Mouse (Mus musculus) c-Kit-positive CD71-negative TER-119-negative erythroid progenitor cells, embryonic 14.5 days (primary cell): Measurements from ENCODE around the gene Calhm2.
"Not testable (repeated sequence)": the region's sequence is repeated elsewhere in the genome, so short reads cannot be mapped to it uniquely, and the experiment has no call there.

Experiments
- DNase-seq: peaks from one replicate; pipeline ENCODE4 v3.0.0-alpha.2; 2013; ENCODE audit warnings: low read depth

The Calhm2 gene

DNA sequence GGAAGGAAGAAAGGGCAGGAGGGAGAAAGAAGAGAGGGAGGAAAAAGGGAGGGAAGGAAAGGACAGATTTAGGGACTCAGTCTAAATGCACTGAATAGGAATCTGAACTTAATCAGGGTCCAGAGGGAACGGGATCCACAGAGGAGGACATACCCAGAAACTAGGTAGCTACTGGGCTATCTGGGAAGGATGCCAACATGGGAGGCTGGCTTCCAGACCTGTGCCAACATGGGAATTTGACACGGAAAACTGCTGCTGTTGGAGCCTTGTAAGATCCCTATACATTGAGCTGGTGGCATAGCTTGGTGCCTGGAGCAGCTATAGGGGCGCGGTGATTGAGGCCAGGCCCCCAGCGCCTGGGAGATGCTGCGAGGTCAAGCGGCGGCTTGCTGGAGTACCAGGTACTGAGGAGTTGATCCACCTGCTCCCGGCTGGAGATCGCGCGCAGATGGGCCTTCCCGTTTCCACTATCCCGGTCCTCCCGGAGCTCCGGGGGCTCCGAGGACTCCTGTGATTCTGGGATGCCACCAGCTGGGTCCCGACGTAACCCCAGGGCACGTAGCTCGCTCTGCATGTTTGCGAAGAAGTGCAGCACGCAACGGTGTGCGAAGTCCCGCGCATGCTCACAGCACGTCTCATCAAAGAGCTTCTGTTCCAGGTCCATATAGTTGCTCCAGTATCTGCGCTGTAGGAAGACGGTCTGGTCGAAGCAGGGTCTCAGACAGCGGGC, 13.4 kb upstream of the Calhm2 start:
- no peak for DNase-seq

DNA sequence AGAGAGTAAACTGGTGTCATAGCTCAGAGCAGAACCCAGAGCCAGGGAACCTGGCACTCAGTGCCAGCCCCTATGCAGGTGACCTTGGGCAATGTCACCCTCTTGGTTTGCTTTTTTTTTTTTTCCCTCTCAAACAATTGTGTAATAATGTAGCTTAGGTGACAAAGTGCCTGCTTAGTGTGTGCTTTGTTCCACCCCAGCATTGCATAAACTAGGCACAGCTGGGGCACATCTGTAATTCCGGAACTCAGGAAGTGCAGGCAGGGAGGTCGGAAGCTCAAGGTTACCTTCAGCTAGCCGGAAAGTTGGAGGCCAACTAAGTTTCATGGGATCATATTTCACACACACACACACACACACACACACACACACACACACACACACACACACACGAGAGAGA, 11.8 kb upstream of the Calhm2 start:
- no peak for DNase-seq

DNA sequence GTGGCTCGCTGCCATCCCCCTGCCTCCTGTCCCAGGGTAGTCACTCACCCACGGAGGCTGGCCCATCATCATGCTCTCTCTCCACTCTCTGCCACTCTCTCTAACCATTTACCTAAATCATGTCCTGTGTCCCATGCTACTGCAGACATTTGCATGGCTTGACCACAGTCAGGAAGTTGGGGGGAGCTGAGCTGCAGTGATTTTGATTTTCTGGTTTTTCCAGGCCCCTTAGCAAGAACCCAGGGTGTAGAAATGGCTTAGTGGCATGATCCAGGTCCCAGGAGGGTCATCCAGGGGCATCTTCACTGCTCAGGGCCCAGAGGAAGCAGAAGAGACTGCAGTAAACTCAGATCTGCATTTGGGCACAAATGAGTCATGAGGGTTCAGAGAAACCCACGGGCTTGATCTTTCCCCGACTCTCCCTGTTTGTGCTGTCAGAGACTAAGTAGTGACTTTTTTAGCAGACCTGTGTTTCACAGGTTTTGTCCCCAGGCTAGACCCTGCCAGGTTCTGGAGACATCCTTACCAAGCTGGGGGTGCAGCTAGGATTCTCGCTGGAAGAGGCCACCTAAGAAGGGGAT, 10.3 kb upstream of the Calhm2 start:
- no peak for DNase-seq

DNA sequence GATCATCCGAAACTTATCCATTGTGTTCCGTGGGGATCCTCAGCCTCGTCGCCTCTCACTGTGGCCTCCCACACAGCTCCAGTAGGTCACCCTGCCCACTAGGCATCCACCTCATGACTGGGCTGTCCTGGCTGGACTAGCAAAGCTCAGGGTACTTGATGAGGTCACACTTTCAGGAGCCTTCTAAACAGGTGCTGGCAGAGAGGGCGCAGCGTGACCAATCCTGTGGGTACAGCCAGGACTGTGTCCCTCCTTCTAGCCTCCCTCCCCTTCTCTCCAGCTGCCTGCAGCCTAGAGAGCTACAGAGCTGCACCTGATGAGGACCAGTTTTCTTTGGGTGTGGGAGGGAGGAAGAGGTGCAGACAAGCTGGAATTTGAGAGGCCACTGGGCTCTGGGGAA, 6.1 kb upstream of the Calhm2 start, which contains the start of gene Calhm1:
Gene Calhm1 (minus strand): TSS at position 101 of the 400 bp plus-strand sequence.
- no peak for DNase-seq

DNA sequence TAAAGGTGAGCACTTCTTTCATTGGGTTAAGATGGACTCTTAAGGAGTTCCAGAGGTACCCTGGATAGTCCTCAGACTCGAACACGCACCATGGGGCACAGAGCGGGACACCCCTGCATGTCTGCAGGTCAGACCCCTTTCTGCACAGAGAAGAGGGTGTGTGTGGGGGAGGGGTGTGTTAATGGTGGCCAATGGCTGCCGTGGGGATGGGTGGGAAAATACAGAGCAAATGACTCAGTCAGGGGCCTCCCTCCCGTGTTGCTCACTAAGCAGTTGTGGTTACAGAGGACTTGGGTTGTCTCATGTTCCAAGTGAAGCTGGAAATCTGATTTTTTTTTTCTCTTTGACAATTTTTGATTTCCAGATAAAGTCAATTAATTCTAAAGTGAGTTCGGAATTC, 4.3 kb upstream of the Calhm2 start:
- no peak for DNase-seq

DNA sequence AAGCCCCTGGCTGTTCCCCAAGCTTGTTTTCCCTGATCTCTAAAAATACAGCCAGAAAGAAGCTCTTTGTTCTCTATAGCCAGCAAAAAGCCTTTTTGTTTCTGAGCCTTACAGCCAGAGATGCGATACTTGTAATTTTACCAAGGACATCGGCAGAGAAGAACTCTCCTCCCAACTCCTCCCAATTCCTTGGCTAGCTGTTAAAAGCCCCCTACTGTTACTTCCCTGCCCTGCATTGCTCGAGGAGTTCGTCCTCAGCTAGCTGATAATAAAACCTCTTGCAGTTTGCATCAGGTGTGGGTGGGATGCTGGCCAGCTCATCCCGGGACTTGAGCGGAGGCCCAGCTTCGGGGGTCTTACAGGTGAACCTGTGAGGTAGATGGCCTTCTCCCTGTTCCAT, 1.5 kb upstream of the Calhm2 start:
- not testable (repeated sequence) for DNase-seq

DNA sequence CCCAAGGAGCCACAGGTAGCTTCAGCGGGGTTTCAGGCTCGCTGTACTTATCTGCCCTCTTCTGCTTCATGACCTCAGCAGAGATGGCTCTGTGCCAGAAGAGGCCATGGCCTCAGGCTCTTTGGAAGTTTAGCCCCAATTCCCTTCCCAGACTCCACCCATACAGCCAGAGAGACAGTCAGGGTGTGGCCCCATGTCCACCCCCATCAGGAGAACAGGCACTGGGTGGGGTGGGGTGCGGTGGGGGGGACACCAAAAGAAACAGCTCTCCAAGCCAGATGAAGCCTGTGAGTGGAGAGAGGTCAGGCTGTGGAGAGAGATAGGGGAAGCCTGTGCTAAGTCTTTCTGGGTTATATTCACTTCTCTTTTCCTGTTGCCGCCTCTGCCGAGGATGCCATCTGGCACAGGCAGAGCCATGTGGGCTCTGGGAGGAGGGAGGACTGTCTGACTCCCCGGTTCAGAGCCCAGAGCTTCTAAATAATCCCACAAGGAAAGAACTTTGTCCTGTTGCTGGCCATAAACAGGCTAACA, 978 bp downstream of the Calhm2 start:
- peak; percentile 44 for DNase-seq

DNA sequence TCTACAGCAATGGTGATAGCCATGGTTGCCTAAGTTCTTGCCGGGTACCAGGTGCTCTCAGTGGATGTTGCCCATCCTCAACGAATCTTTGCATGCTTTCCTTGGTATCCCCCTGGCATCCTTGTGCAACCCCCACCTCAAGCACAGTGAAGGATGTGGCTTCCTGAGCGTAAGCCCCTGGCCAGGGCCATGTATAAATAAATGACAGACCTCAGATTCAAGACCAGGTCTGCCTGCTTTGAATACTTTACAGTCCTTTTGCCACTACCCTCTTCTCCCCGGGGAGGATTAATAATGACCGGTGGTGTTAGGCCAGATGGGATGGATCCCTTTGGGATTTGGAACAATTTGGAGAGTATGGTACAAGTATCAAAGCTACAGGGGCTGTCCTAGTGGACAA, 1.9 kb downstream of the Calhm2 start:
- no peak for DNase-seq

DNA sequence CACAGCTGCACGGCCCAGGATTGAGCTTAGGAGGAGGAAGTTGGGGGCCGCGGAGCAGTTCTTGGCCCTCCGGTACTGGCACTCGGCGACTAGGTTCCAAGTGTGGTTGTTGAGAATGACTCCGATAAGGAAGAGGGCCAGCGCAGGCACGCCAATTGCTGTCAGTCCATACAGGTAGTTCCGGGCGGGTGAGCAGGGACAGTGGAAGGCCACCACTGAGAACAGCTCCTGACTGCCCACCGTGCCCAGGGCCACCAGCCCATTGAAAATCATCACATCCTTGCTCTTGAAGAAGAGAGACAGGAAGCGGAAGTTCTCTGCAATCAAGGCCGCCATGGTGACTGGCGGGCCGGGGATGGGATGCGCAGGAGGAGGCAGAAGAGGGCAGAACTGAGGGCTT, 2.5 kb downstream of the Calhm2 start:
- no peak for DNase-seq

DNA sequence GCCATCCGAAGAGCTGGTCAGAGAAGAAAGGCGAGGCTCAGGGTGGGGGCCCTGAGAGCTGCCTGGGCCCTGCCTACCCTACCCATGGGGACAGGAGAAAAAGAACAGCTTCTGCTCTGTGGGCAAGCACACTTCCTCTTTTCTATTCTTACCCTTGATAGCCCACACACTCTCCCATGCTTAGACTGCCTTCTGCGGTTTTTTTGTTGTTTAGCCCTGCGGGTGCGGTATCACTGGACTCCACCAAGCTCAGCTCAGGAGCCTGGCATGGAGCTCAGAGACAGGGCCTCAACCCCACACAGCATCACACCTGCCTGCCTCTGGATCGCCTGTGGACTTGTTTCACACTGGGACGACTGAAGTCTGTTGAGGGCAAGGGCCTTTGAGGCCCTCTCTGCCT, 4.9 kb downstream of the Calhm2 start:
- peak; percentile 50 for DNase-seq

DNA sequence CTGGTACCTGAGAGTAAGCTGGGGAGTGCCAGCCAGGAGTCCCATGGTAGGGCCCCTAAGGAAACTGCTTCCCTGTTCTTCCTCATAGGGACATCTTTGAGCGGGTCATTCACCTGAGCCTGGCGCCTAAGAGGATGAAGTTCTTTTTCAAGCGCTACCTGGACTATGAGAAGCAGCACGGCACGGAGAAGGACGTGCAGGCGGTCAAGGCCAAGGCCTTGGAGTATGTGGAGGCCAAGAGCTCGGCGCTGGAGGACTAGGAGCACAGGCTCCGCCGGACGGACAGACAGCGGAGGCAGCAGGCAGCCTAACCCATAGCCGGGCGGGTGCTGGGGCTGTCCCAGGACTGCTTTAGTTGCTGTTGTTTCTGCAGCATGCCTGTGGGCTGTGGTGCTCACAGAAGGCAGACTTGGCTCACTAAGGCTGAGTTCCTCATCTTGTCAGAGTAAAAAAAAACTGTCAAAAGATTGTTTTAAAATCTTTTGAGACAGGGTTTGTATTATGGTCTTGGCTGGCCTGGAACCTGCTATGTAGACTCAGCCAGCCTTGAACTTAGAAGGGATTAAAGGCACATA, 7.5 kb downstream of the Calhm2 start:
- DNase-seq, result no peak

DNA sequence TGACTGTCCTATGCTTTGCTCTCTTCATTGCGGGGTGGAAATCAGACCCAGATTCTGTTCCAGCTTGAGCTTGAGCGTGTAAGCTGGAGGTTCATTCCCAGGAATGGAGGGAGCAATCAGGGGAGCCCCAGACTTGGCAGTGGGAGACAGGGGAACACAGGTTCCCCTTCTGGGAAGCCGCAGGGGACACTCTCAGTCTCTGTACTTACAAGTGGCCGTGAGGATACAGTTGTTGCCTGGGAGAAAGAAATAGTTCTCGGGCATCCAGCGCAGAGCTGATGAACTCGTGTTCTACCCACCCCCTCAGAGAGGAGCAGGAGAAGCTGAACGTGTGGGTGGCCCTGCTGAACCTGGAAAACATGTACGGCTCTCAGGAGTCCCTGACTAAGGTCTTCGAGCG, 9.3 kb downstream of the Calhm2 start:
- no peak for DNase-seq

DNA sequence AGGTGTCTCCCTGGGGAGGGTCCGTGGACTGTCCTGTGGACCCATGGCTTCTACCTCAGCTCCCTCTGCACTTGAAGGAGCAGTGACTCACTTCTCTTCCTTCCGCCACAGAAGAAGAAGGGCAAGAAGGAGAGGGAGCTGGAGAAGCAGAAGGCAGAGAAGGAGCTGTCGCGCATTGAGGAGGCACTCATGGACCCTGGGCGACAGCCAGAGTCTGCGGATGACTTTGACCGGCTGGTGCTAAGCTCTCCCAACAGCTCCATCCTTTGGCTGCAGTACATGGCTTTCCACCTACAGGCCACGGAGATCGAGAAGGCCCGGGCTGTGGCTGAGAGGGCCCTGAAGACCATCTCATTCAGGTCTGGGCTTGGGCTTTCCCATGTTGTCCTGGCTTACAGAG, 9.9 kb downstream of the Calhm2 start:
- no peak for DNase-seq

DNA sequence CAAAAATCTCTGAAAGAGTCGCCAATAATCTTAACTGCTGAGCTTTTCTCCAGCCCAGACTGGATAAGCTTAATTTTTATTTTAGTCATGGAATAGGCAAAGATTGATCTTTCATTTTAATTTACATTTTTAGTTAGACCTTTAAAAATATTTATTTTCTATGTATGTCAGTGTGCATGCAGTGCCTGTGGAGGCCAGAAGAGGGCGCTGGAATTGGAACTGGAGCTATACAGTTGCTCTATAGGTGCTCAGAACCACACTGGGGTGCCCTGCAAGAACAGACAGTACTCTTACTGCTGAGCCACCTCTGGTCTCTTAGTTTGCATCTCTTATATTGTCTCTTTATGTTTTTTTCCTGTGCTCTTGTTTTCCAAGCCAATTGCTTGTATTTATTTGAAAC, 15.3 kb downstream of the Calhm2 start:
- DNase-seq, result peak; percentile 37

DNA sequence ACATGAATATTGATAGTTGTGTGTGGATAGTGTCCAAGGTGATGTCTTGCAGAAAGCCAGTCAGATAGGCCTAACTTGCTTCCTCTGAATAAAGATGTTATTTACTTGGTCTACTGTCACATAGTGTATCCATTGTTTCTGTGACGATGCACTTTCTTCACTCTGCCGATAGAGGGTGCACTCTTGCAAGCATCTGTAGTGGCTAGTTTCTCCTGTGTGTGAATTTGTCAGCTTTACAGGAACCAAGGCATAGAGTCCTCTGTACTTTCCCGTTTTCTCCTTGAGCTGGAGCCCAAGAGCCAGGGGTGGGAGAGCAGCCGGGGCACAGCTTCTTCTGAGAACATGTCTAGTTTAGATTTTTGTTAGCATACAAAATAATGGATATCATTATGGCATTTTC, 17.0 kb downstream of the Calhm2 start:
- DNase-seq, result no peak

DNA sequence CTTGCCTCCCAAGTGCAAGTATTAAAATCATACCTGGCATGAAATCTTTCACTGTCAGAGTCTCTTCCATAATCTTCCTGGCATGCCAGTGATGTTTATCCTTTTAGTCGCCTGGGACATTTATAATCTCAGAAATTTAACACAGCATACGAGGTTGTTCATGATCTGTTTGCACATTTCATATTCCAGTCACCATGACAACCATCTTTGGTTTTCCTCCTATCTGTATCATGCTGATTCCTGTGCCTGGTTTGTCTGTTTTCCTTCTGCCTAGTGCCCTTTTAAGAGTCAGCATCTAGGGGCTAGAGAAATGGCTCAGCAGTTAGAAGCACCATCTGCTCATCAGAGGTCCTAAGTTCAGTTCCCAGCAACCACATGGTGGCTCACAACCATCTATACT, 19.5 kb downstream of the Calhm2 start:
- DNase-seq, result no peak

DNA sequence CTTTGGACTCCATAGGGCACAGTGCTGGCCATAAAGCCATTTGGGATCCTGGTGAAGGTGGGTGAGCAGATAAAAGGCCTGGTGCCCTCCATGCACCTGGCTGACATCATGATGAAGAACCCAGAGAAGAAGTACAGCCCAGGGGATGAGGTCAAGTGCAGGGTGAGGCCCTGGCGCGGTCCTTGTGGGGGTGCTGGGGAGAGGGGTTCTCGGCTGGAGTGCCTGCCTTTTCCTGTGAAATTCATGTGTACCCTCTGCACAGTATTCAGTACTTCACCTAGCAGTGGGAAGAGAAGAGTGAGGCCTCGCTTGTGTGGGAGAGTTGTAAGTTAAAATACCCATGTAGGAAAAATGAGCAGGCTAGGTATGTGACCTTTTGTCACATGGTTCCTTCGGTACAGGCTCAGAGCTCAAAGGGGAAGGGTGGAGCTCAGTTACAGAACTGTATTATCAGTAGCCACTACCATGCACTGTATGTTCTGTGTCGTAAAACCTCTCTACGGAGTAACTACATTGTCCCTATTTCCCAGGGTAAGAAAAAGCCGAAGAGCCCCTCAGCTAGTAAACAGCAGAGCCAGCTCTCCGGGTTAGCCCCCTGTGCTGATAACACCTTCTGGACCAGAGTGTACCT, 33.3 kb downstream of the Calhm2 start:
- no peak for DNase-seq

DNA sequence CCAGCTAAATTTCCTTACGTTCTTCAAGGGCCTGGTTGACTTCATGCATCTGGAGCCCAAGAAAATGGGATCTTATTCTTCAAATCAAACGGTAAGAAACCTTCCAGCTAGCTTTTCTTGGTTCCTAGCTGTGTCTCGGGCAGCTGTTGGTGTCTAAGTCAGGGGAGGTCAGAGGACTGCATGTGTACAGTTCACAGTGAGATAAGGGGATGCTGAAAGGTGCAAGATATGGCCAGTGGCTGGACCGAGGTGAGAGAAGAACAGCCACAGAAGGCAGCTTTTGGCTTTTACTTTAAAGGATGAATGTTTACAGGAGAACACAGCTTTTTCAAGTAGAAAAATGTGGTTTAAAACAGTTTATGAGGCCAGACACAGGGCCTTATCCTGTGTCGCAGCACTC, 37.0 kb downstream of the Calhm2 start:
- no peak for DNase-seq

DNA sequence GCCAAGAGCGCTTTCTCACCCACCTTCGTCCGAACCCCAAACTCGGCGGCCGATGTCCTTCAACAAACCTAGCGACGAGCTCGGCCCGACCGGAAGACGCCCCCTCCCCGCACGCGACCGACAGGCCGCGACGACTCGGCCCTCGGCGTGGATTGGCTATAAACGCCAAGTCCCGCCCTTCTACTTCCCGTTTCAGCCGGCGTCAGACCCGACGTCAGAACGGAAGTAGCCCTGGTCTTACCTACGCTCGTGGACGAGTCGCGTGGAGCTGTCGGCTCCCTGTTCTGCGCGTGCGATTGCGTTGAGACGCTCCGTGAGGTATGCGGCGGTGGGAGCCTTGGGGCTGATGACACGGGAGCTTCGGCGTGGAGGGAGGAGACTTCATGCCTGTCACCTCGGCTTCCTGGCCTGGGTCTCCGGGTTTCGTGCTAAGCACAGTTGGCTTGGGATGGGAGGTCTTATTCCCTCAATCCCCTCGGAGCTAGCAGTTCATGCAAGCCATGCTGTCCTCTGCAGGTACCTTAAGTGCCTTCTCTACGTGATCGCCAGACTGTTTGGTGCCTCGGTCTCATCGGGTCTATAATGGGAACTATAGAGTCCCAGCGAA, 47.4 kb downstream of the Calhm2 start, which contains the start of the genes Usmg5 and Pdcd11:
Gene Usmg5 (minus strand): TSS at position 98 of the 607 bp plus-strand sequence.
Gene Pdcd11 (plus strand): TSS at position 219 of the 607 bp plus-strand sequence.
- DNase-seq, result peak; percentile 90

DNA sequence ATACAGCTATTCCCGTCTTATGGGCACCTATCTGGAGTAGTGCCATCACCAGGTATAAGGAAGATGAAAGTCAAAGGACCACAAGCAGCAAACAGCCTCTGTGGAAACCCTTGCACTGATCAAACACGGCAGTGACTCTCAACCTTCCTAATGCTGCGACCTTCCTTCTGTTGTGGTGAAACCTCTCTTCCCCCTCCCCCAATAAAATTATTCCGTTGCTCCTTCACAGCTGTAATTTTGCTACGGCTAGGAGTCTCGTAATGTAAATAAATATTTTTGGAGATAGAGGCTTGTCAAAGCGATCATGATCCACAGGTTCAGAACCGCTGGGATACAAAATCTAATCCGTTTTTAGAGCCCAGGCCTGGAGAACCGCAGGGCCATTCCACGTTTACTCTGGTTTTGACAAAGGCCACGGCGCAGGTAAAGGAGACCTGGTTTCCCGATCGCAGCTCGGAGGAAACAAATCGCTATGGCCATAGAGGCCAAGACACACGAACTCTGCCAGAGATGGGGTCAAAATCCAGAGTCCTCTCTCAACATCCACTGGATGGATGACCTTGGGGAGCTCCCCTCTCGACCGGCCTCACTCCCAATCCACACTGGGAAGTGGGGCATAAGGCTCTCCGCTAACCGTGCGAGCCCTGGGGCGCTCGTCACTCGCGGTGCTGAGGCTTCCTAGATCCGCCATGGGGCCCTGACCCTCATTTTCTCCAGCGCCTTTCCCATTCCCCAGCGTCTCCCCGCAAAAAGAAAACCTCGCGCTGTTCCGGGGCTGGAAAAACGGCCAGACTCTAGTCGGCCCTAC, 48.2 kb downstream of the Calhm2 start:
- peak; percentile 13 for DNase-seq

DNA sequence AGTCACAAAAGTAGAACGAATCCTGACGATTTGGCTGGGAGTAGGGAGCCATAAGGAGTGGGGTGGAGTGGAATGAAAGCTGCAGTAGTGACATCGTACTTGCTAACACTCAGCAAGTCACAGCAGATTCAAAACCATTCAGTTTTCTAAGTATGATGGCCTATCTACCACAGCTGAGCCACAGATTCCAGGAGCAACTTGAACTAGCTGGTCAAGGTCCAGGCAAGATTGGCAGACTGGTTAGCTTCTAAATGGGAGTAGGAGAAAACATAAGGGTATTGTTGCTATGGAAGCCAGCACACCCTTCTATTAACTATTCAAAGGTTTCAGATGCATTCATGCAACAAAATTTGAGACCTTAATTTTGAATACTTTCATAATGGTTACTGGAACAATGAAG, 49.9 kb downstream of the Calhm2 start:
- DNase-seq, result no peak
